Mouse (Mus musculus) embryonic facial prominence, embryonic 11.5 days (tissue): ENCODE data around the gene Bak1. TPM values are rescaled to one million over a fixed set of nuclear protein-coding genes. Genes with fewer than 3 reads are reported as not detected.

Source experiments
- ATAC-seq: fragments of 200-750 bp; cut with Nextera tagmentation; replicated peaks from 2 replicates; pipeline ENCODE4 v1.8.0; 2017; ENCODE audit warnings: low read depth; ENCODE audit not compliant: insufficient number of reproducible peaks, low FRiP score, low TSS enrichment
- DNase-seq: peaks from one replicate; pipeline ENCODE4 v3.0.0-alpha.2; 2015; ENCODE audit warnings: low spot score
- H3K27ac ChIP-seq: fragments of 300-500 bp; sonication (generic); replicated peaks from 2 replicates; pipeline ENCODE4 v1.5.1; 2014; ENCODE audit warnings: mild to moderate bottlenecking, low read depth, low read length, control low read depth
- H3K27me3 ChIP-seq: fragments of 300-500 bp; sonication (generic); 2 replicates; pipeline ENCODE4 v1.6.1; 2014; ENCODE audit warnings: mild to moderate bottlenecking, low read length, moderate library complexity, mixed read lengths; ENCODE audit not compliant: control insufficient read depth, insufficient read depth
- H3K36me3 ChIP-seq: fragments of 300-500 bp; sonication (generic); replicated peaks from 2 replicates; pipeline ENCODE4 v1.6.1; 2014; ENCODE audit warnings: low read depth, mild to moderate bottlenecking, low read length, moderate library complexity, mixed read lengths; ENCODE audit not compliant: control insufficient read depth, insufficient read depth
- H3K4me1 ChIP-seq: fragments of 300-500 bp; sonication (generic); 2 replicates; pipeline ENCODE4 v1.6.1; 2014; ENCODE audit warnings: low read length, mixed read lengths; ENCODE audit not compliant: control insufficient read depth, insufficient read depth
- H3K4me2 ChIP-seq: fragments of 300-500 bp; sonication (generic); 2 replicates; pipeline ENCODE4 v1.6.1; 2014; ENCODE audit warnings: low read depth, mild to moderate bottlenecking, control low read depth, low read length, moderate library complexity
- H3K4me3 ChIP-seq: fragments of 300-500 bp; sonication (generic); 2 replicates; pipeline ENCODE4 v1.5.1; 2014; ENCODE audit warnings: low read depth, low read length, control low read depth
- H3K9ac ChIP-seq: fragments of 300-500 bp; sonication (generic); replicated peaks from 2 replicates; pipeline ENCODE4 v1.6.1; 2014; ENCODE audit warnings: mild to moderate bottlenecking, control low read depth, low read length
- H3K9me3 ChIP-seq: fragments of 300-500 bp; sonication (generic); replicated peaks from 2 replicates; pipeline ENCODE4 v1.6.1; 2016; ENCODE audit warnings: mild to moderate bottlenecking, low read length, inconsistent platforms, mixed read lengths; ENCODE audit not compliant: control insufficient read depth
- WGBS: fragments of 180-500 bp; shearing (Covaris S2); extraction: QIAGEN DNeasy Blood & Tissue Kit; methylation state at CpG from one replicate; pipeline ENCODE4 v1.1.7; 2014; 5-methylcytosine and 5-hydroxymethylcytosine counted together
- polyA plus RNA-seq: library from polyadenylated mRNA; unstranded; fragments of >200 nt; fragmentation: Nextera tagmentation; extraction: Ambion mirVana; gene quantifications from 2 replicates; pipeline ENCODE4 v1.2.1, GENCODE M21; 2014

Bak1 gene
- polyA plus RNA-seq, 1 experiment from 2014 or later = 12.9 TPM

GRCm38 (mm10) chr17:27061727-27062126 lies 32.9 kb upstream of the Bak1 start:
- Histone ChIP-seq H3K9ac (no peak overlapping the region), H3K9me3 (no peaks in the 10 kb centered on the region), H3K4me2 (no peak overlapping the region), H3K4me1 (no peaks in the 10 kb centered on the region; the same call in 1 of the 2 replicates), H3K27me3 (peaks cover 9% of the 10 kb centered on the region), H3K4me3 (no peak overlapping the region), H3K27ac (no peak overlapping the region), H3K36me3 (no peaks in the 10 kb centered on the region)
- DNase-seq = no peak
- ATAC-seq = no peak
- WGBS = 93% methylated on average over 3 of the region's 3 CpGs

- ATAC-seq (no peak), DNase-seq (no peak)
- Histone ChIP-seq H3K4me1 (peaks cover 3% of the 10 kb centered on the region; the same call in 1 of the 2 replicates), H3K4me3 (no peak overlapping the region), H3K27ac (no peak overlapping the region), H3K9me3 (no peaks in the 10 kb centered on the region), H3K4me2 (no peak overlapping the region), H3K9ac (no peak overlapping the region), H3K27me3 (peaks cover 9% of the 10 kb centered on the region), H3K36me3 (no peaks in the 10 kb centered on the region)
- 67% methylated on average over 8 of the region's 8 CpGs for WGBS
Observed at GRCm38 (mm10) chr17:27060698-27061097, 31.9 kb upstream of the Bak1 start.

GRCm38 (mm10) chr17:27057517-27058055 lies 28.8 kb upstream of the Bak1 start:
- peaks cover 9% of the 10 kb centered on the region for H3K27me3 ChIP-seq

GRCm38 (mm10) chr17:27056812-27057516 lies 28.2 kb upstream of the Bak1 start, which contains the start of gene Itpr3:
TSS of gene Itpr3 (plus strand) at chr17:27057304.
- Histone ChIP-seq H3K36me3 (no peaks in the 10 kb centered on the region), H3K9ac (peak within 1 kb of the TSS; percentile 68), H3K4me2 (peak within 1 kb of the TSS; percentile 93), H3K4me1 (peaks cover 3% of the 10 kb centered on the region; the same call in 1 of the 2 replicates), H3K4me3 (peak within 1 kb of the TSS; percentile 52), H3K27me3 (peaks cover 9% of the 10 kb centered on the region), H3K27ac (no peak within 1 kb of the TSS; the same call in 1 of the 2 replicates), H3K9me3 (no peaks in the 10 kb centered on the region)
- WGBS = under 1% methylated on average over 60 of the region's 66 CpGs
- DNase-seq = peak; percentile 76
- ATAC-seq = peak; percentile 26; the same call in 1 of the 2 replicates

More at GRCm38 (mm10) chr17:27057517-27058055, 28.8 kb upstream of the Bak1 start:
- no peaks in the 10 kb centered on the region for H3K9me3 ChIP-seq
- DNase-seq = no peak
- no peak overlapping the region for H3K27ac ChIP-seq
- H3K36me3 ChIP-seq = no peaks in the 10 kb centered on the region
- no peak for ATAC-seq
- H3K4me3 ChIP-seq = peak overlapping the region; percentile 52
- 1% methylated on average over 24 of the region's 24 CpGs for WGBS
- H3K4me2 ChIP-seq = peak overlapping the region; percentile 93
- peaks cover 3% of the 10 kb centered on the region; the same call in 1 of the 2 replicates for H3K4me1 ChIP-seq
- H3K9ac ChIP-seq = peak overlapping the region; percentile 68

GRCm38 (mm10) chr17:27056170-27056569 lies 27.4 kb upstream of the Bak1 start:
- H3K4me3 ChIP-seq = peak overlapping the region; percentile 52
- no peak overlapping the region; the same call in 1 of the 2 replicates for H3K9ac ChIP-seq
- H3K4me2 ChIP-seq = peak overlapping the region; percentile 93
- peak; percentile 83 for DNase-seq
- peaks cover 3% of the 10 kb centered on the region; the same call in 1 of the 2 replicates for H3K4me1 ChIP-seq
- no peak overlapping the region for H3K27ac ChIP-seq
- no peaks in the 10 kb centered on the region for H3K36me3 ChIP-seq
- no peak; the same call in 1 of the 2 replicates for ATAC-seq
- H3K9me3 ChIP-seq = no peaks in the 10 kb centered on the region
- H3K27me3 ChIP-seq = peaks cover 9% of the 10 kb centered on the region
- WGBS = 0% methylated on average over 13 of the region's 13 CpGs

GRCm38 (mm10) chr17:27051514-27051913 lies 22.7 kb upstream of the Bak1 start:
- 46% methylated on average over 8 of the region's 11 CpGs for WGBS
- H3K4me3 ChIP-seq = no peak overlapping the region
- H3K27me3 ChIP-seq = no peaks in the 10 kb centered on the region
- no peaks in the 10 kb centered on the region for H3K9me3 ChIP-seq
- no peak overlapping the region for H3K4me2 ChIP-seq
- H3K36me3 ChIP-seq = no peaks in the 10 kb centered on the region
- H3K27ac ChIP-seq = no peak overlapping the region
- ATAC-seq = no peak
- no peak overlapping the region for H3K9ac ChIP-seq
- 0 out of 2 replicates have a peak, but pooled peaks cover 3% of the 10 kb centered on the region for H3K4me1 ChIP-seq
- DNase-seq = peak; percentile 49

- no peaks in the 10 kb centered on the region for H3K27me3 ChIP-seq
- H3K9ac ChIP-seq = no peak overlapping the region
- 0 out of 2 replicates have a peak, but pooled peaks cover 1% of the 10 kb centered on the region for H3K4me1 ChIP-seq
- ATAC-seq (peak; percentile 25; the same call in 1 of the 2 replicates), DNase-seq (no peak)
- H3K9me3 ChIP-seq = no peaks in the 10 kb centered on the region
- H3K27ac ChIP-seq = no peak overlapping the region
- WGBS = 54% methylated on average over 5 of the region's 5 CpGs
- no peak overlapping the region for H3K4me3 ChIP-seq
- no peak overlapping the region for H3K4me2 ChIP-seq
- no peaks in the 10 kb centered on the region for H3K36me3 ChIP-seq
Observed at GRCm38 (mm10) chr17:27050853-27051252, 22.0 kb upstream of the Bak1 start.
